Mouse (Mus musculus) urinary bladder, postnatal 4 days (tissue): ENCODE measurements around the gene Fam228a.

Source experiments
- DNase-seq, 2 experiments: peaks; one replicate each; pipeline ENCODE4 v3.0.0; 2021 to 2022; ENCODE audit warnings: low spot score in 2 of 2

Gene Fam228a

GRCm38 (mm10) chr12:4719066-4719761 lies 19.0 kb downstream of the Fam228a start:
- DNase-seq = peak in 1 of 2 experiments; percentile 50

DNA sequence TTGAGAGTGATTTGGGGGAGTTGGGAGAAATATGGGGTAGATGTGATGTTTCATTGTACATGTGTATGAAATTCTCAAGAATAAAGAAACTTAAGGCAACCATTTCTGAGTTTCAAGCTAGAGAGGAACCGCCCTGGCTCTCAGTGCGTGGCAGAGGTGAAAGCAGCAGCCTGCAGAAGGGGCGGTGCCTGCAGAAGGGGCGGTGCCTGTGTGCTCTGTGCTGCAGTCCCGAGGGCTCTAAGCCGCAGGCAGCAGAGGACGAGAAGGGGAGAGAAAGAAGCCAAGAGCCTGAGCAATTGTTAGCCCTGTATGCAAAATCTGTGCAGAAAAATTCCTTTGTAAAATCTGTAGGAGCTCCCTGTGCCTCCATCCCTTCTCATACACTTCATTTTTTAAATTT lies 20.8 kb downstream of the Fam228a start:
- peak in 1 of 2 experiments; percentile 57 for DNase-seq

DNA sequence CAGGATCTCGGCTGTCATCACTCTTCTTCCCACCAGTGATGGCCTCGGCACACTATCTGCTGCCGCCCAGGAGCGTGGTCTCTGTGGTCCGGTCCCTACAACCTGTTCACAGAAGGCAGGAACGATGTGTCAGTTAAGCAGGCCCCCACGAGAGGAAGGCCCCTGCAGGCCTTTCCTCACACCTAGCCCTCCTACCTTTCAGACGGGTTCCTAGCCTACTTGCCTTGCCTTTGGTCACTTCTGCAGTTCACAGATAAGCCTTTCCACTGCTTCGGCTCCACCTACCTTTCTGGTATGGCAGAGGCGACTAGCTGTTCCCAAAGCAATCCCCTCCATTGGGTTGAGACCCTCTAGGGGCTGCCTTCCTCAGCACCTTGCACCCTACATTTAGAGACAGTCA lies 22.6 kb downstream of the Fam228a start:
- peak in 1 of 2 experiments; percentile 57 for DNase-seq

GRCm38 (mm10) chr12:4713361-4713760 lies 24.9 kb downstream of the Fam228a start:
- peak in 1 of 2 experiments; percentile 42 for DNase-seq

DNA sequence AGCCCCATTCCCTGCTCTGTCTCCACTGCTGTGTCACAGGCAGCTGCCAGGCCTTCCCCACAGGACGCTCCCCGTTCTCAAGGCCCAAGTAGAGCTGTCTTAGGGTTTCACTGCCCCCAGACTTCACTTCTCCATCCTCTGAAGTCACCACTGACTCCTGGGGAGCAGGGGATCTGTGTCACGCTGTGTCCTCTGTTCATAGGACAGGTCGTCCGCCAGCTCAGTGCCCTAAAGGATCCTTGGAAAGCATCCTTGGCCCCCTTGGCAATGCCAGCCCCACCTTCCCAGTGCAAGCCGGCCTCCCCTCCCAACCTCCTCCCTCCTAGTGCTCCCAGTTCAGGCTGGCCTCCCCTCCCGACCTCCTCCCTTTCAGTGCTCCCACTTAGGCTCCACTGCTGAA lies 28.3 kb downstream of the Fam228a start:
- peak in 1 of 2 experiments; percentile 51 for DNase-seq

DNA sequence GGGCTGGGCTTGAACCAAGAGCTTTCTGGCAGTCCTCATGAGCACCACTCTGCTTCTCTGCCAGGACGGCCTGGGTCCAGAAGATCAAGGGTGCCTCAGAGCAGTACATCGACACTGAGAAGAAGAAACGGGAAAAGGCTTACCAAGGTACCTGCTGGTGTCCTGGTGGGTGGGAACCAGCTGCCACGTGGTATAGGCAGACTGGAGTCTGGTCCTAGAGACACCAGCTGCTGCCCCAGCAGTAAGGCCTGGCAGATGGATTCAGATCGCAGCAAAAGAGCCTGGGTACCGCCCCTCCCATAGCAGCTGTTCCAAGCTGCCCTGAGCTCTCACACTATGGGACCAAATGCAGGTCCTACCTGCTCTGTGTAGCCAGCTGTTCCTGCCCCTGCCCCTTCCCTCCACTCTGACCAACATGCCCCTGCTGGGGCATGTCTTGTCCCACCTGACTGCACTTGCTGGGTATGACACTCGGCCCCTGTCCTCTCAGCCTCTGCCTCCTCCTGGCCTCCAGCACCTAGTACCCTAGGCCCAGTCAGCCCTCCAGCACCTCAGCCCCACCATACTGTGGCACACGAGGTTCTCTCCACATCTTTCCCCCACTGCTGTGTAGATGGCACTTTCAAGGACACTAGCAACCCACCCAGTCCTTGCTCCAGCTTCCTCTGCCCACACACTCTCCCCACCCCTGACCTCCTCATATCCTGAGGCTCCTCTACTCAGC lies 29.2 kb downstream of the Fam228a start:
- DNase-seq = peak in 1 of 2 experiments; percentile 49

DNA sequence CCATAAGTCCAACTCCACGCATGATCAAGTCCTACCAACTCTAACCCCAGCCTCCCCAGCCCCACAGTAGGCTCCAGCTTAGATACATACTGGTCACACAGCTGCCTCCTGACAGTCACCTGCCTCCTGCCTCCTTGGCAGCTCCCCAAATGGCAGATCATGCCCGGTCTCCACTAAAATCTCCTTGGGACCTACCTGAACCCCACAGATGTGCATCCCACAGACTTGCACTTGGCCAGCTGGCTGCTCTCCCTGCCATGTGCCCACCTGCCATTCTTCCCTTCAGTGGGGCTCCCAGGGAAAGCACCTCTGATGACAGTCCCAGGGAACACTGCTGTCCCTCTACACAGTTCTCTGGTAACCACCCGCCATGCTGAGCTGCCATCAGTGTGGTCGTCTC lies 29.9 kb downstream of the Fam228a start:
- peak in 1 of 2 experiments; percentile 55 for DNase-seq

GRCm38 (mm10) chr12:4707488-4708017 lies 30.7 kb downstream of the Fam228a start:
- peak in 1 of 2 experiments; percentile 51 for DNase-seq

DNA sequence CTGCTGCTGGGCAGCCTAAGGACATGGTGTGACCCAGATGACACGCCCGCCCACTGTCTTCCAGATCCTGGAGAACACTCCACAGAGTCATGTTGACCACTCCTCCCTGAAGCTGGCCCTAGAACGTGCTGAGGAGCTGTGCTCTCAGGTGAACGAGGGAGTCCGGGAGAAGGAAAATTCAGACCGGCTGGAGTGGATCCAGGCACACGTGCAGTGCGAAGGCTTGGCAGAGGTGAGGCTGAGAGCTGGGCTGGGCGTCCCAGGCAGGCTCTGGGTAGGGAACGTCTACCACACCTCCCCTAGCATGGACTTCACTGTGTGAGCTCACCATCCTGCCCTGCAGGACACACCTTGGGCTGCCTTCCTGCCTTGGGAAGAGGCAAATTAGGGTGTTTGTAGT lies 31.3 kb downstream of the Fam228a start:
- DNase-seq = peak in 1 of 2 experiments; percentile 51

- peak in 1 of 2 experiments; percentile 48 for DNase-seq
These were observed 32.1 kb downstream of the Fam228a start for GRCm38 (mm10) chr12:4706175-4706574.

DNA sequence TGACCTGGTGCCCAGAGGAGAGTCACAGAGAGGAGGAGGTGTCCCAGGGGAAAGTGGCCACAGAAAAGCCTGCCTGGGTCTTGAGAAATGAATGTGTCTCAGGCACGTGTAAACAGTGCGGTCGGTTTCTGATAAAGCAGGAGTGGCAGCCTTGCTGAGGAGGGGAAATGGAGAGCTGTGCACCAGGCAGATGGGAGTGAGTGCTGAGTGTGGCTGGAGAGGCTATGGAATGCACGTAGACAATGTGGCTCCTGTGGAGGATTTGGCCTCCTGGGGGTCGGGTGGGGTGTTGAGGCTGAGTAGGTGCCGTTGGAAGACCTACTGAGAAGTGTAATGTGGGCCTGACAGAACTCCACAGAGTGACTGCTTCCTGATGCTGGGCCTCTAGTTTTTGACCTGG lies 32.6 kb downstream of the Fam228a start:
- peak in 1 of 2 experiments; percentile 46 for DNase-seq

GRCm38 (mm10) chr12:4694534-4694933 lies 43.7 kb downstream of the Fam228a start:
- DNase-seq = no peak

- DNase-seq = no peak
These were observed 47.0 kb downstream of the Fam228a start for GRCm38 (mm10) chr12:4691193-4691592.

DNA sequence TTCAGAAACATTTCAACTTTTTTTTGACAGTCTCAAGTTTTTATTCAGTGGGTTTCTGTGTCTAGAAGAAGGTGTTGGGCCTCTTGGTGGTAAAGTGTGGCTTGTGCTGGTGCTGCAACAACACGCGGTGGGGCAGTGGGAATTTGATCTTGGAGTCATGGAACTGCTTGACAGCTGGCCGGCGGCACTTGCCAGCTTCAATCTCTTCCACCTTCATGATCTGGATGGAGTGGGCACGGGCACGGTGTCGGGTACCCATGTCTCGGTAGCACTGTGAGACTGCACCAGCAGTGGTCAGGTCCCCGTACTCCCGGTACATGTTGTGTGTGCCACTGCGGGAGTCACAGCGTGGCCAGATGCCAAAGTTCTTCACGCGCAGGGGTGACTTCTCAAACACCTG lies 48.9 kb downstream of the Fam228a start:
- no peak for DNase-seq

GRCm38 (mm10) chr12:4688386-4688785 lies 49.8 kb downstream of the Fam228a start:
- DNase-seq = no peak

DNA sequence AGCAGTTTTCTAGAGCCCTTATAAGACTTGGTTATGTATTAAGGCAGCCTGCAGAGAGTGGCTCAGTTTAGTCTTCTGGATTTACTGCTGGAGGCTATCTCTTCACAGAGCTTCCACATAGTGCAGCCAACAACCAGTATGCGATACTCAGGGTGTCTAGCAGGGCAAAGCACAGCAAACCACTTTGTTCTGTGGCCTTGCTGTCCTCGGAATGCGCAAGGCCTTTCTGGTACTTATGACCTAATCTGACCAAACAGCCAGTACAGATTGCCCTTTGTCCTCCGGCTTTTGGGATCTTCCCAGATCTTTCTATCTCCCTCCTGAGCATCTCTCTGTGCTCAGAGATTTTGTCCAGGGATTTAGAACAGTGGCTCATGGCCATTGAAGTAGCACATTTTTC lies 52.8 kb downstream of the Fam228a start:
- DNase-seq = no peak

DNA sequence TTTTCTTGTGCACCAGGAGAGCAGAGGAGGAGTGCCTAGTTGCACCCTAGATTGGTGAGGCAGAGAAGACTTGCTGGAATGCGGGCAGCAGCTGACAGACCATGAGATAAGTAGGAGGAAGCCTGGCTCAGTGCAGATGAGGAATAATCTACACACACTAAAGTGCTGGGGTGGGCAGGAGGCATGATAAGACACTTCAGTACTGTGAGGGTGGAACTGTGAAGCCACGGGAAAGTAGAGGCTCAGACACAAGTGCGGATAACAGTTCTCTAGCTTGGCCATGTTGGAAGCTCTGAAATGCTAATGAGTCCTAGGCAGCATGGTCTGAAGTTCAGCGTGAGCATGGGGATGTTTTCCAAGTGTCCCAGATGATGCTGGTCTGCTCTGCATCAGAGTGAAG lies 58.3 kb downstream of the Fam228a start:
- no peak for DNase-seq

- DNase-seq = no peak
These were observed 61.9 kb downstream of the Fam228a start for GRCm38 (mm10) chr12:4676336-4676735.

GRCm38 (mm10) chr12:4665675-4666037 lies 72.6 kb downstream of the Fam228a start:
- DNase-seq = no peak

GRCm38 (mm10) chr12:4664929-4665674 lies 73.1 kb downstream of the Fam228a start:
- no peak for DNase-seq
